Mouse (Mus musculus) lung, postnatal 0 days (tissue): ENCODE measurements around the gene B4galt2. TPM values are rescaled to one million over a fixed set of nuclear protein-coding genes. Genes with fewer than 3 reads are reported as not detected.

Source experiments
- ATAC-seq: fragments of 200-750 bp; cut with Nextera tagmentation; 2 replicates; pipeline ENCODE4 v1.8.0; 2017; ENCODE audit warnings: moderate library complexity
- DNase-seq: peaks from one replicate; pipeline ENCODE4 v3.0.0-alpha.2; 2016; ENCODE audit warnings: low spot score
- H3K27ac ChIP-seq: fragments of 300-500 bp; sonication (generic); 2 replicates; pipeline ENCODE4 v1.5.1; 2014; ENCODE audit warnings: antibody characterized with exemption, mild to moderate bottlenecking, low read length, mixed read lengths
- H3K27me3 ChIP-seq: fragments of 300-500 bp; sonication (generic); replicated peaks from 2 replicates; pipeline ENCODE4 v1.6.1; 2014; ENCODE audit warnings: low read length, mixed read lengths; ENCODE audit not compliant: insufficient read depth
- H3K36me3 ChIP-seq: fragments of 300-500 bp; sonication (generic); 2 replicates; pipeline ENCODE4 v1.6.1; 2014; ENCODE audit warnings: low read length, mixed read lengths; ENCODE audit not compliant: insufficient read depth
- H3K4me1 ChIP-seq: fragments of 300-500 bp; sonication (generic); 2 replicates; pipeline ENCODE4 v1.6.1; 2014; ENCODE audit warnings: antibody characterized with exemption, low read depth, low read length, mixed read lengths; ENCODE audit not compliant: insufficient read depth
- H3K4me2 ChIP-seq: fragments of 300-500 bp; sonication (generic); replicated peaks from 2 replicates; pipeline ENCODE4 v1.6.1; 2014; ENCODE audit warnings: low read depth, mild to moderate bottlenecking, low read length, moderate library complexity, mixed read lengths
- H3K4me3 ChIP-seq: fragments of 300-500 bp; sonication (generic); 2 replicates; pipeline ENCODE4 v1.5.1; 2014; ENCODE audit warnings: low read depth, low read length
- H3K9ac ChIP-seq: fragments of 300-500 bp; sonication (generic); replicated peaks from 2 replicates; pipeline ENCODE4 v1.6.1; 2014; ENCODE audit warnings: low read depth, mild to moderate bottlenecking
- H3K9me3 ChIP-seq: fragments of 300-500 bp; sonication (generic); 2 replicates; pipeline ENCODE4 v1.6.1; 2016; ENCODE audit warnings: low read length, mixed read lengths
- CTCF ChIP-seq: IDR thresholded peaks from 2 replicates; pipeline ENCODE4 v1.5.1; 2016; ENCODE audit warnings: antibody characterized with exemption, mild to moderate bottlenecking
- EP300 ChIP-seq: IDR thresholded peaks from 2 replicates; pipeline ENCODE4 v1.6.1; 2016; ENCODE audit warnings: antibody characterized with exemption, mild to moderate bottlenecking, control low read depth
- WGBS: fragments of 180-500 bp; shearing (Covaris S2); extraction: QIAGEN DNeasy Blood & Tissue Kit; methylation state at CpG from one replicate; pipeline ENCODE4 v1.1.7; 2014; 5-methylcytosine and 5-hydroxymethylcytosine counted together
- polyA plus RNA-seq: library from polyadenylated mRNA; unstranded; fragments of >200 nt; fragmentation: Nextera tagmentation; extraction: Ambion mirVana; gene quantifications from 2 replicates; pipeline ENCODE4 v1.2.1, GENCODE M21; 2015

Gene B4galt2
- polyA plus RNA-seq, 1 experiment from 2014 or later: 7.2 TPM

DNA sequence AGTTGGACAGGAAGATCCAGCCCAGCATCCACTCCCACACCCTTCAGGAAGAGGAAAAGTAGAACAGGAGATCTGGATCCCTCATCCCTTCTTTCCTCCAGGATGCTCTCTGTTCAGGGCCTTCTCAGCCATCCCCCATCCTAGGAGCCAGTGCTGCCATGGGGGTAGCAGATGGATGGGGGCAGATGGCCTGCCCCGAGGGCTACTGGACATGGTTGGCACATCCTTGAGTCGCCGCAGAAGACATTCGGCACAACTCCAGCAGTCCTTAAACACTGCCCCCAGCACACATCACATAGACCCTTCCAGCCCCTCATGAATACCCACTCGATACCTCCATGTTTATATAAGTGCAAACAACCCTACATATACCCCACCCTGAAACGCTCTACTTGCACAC, 12.7 kb upstream of the B4galt2 start:
- Histone ChIP-seq H3K9ac (no peak overlapping the region), H3K36me3 (peaks cover 16% of the 10 kb centered on the region)

GRCm38 (mm10) chr4:117895339-117895738, 12.1 kb upstream of the B4galt2 start:
- peaks cover 12% of the 10 kb centered on the region for H3K36me3 ChIP-seq
- no peak overlapping the region for H3K27ac ChIP-seq
- H3K9me3 ChIP-seq: no peaks in the 10 kb centered on the region
- DNase-seq (no peak), ATAC-seq (no peak)
- no peak overlapping the region for H3K4me2 ChIP-seq
- no peak overlapping the region for H3K4me3 ChIP-seq
- no peaks in the 10 kb centered on the region for H3K27me3 ChIP-seq
- 78% methylated on average over 7 of the region's 7 CpGs for WGBS
- H3K9ac ChIP-seq: no peak overlapping the region
- no peaks in the 10 kb centered on the region; the same call in 1 of the 2 replicates for H3K4me1 ChIP-seq
- TF ChIP-seq EP300 (no peak), CTCF (no peak)

More for the DNA sequence above, 12.7 kb upstream of the B4galt2 start:
- TF ChIP-seq EP300 (no peak), CTCF (no peak)
- no peaks in the 10 kb centered on the region for H3K27me3 ChIP-seq
- no peaks in the 10 kb centered on the region; the same call in 1 of the 2 replicates for H3K4me1 ChIP-seq
- ATAC-seq (no peak), DNase-seq (no peak)
- WGBS: 92% methylated on average over 6 of the region's 6 CpGs
- H3K4me2 ChIP-seq: no peak overlapping the region
- no peak overlapping the region for H3K27ac ChIP-seq
- no peaks in the 10 kb centered on the region for H3K9me3 ChIP-seq
- H3K4me3 ChIP-seq: no peak overlapping the region

- Histone ChIP-seq H3K4me3 (no peak overlapping the region), H3K27ac (no peak overlapping the region), H3K9ac (no peak overlapping the region), H3K4me2 (no peak overlapping the region), H3K27me3 (no peaks in the 10 kb centered on the region), H3K9me3 (no peaks in the 10 kb centered on the region), H3K36me3 (peaks cover 10% of the 10 kb centered on the region), H3K4me1 (no peaks in the 10 kb centered on the region; the same call in 1 of the 2 replicates)
- 81% methylated on average over 8 of the region's 8 CpGs for WGBS
- DNase-seq: no peak
- TF ChIP-seq EP300 (no peak), CTCF (no peak)
- no peak for ATAC-seq
Observed at GRCm38 (mm10) chr4:117894601-117895000, 11.3 kb upstream of the B4galt2 start.

- H3K36me3 ChIP-seq: no peaks in the 10 kb centered on the region; the same call in 1 of the 2 replicates
- DNase-seq (peak; percentile 40), ATAC-seq (no peak)
- no peak overlapping the region for H3K27ac ChIP-seq
- H3K4me3 ChIP-seq: no peak overlapping the region
- WGBS: 18% methylated on average over 9 of the region's 9 CpGs
- no peaks in the 10 kb centered on the region for H3K27me3 ChIP-seq
- TF ChIP-seq EP300 (no peak), CTCF (no peak)
- no peak overlapping the region for H3K4me2 ChIP-seq
- H3K4me1 ChIP-seq: no peaks in the 10 kb centered on the region; the same call in 1 of the 2 replicates
- H3K9me3 ChIP-seq: no peaks in the 10 kb centered on the region
- H3K9ac ChIP-seq: no peak overlapping the region
Observed at GRCm38 (mm10) chr4:117893376-117893775, 10.1 kb upstream of the B4galt2 start.

DNA sequence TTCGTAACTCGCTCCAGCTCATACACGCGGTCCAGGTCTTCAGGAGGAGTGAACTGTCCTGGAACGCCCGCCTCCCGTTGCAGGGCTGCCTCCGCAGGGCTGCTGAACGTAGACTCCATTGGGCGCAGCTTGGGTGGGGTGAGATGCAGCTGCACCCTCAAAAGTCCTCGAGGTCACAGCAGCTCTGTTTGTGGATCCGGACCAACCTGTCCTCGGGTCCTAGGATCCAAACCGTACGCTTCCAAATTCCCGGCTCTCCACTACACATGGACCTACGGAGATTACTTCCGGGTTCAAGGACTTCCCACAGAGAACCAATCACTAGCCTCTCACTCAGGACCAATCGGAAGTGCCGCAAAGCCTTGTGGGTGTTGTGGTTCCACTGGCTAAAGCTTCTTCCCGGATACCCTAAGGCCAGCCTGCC, 8.5 kb upstream of the B4galt2 start, which contains the start of gene Dph2:
TSS of gene Dph2 (minus strand) at position 295 of the 424 bp plus-strand sequence.
- TF ChIP-seq CTCF (no peak), EP300 (no peak)
- H3K4me1 ChIP-seq: no peaks in the 10 kb centered on the region; the same call in 1 of the 2 replicates
- H3K27me3 ChIP-seq: no peaks in the 10 kb centered on the region
- H3K9me3 ChIP-seq: no peaks in the 10 kb centered on the region
- H3K36me3 ChIP-seq: no peaks in the 10 kb centered on the region
- H3K4me2 ChIP-seq: peak within 1 kb of the TSS; percentile 92
- H3K27ac ChIP-seq: no peak within 1 kb of the TSS
- ATAC-seq (peak; percentile 89), DNase-seq (peak; percentile 95)
- under 1% methylated on average over 21 of the region's 21 CpGs for WGBS
- H3K9ac ChIP-seq: peak within 1 kb of the TSS; percentile 29; the same call in 1 of the 2 replicates
- peak within 1 kb of the TSS; percentile 62 for H3K4me3 ChIP-seq

DNA sequence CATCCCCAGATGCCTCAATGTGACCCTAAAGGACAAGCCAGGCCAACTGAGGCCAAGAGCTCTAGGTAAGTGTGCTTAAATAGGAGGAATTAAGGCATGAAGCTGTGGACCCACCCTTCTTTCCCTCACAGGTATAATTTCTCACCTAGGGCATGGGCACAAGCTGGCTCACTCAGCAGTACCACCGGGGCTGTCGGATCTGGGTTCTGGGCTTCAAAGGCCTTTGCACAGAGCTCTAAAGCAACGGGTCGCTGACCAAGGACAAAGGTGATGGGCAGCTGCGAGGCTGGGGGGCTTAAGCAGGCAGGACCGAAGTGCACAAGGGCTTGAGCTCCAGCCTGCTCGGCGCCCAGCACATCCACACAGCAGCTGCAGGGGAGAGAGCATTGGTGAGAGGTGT, 7.5 kb upstream of the B4galt2 start:
- TF ChIP-seq EP300: no peak
- TF ChIP-seq CTCF: no peak
- Histone ChIP-seq H3K27ac (no peak overlapping the region), H3K27me3 (no peaks in the 10 kb centered on the region), H3K9ac (no peak overlapping the region), H3K36me3 (no peaks in the 10 kb centered on the region), H3K4me1 (peaks cover 6% of the 10 kb centered on the region; the same call in 1 of the 2 replicates), H3K4me3 (no peak overlapping the region), H3K4me2 (no peak overlapping the region), H3K9me3 (no peaks in the 10 kb centered on the region)
- WGBS: 91% methylated on average over 8 of the region's 8 CpGs
- no peak for DNase-seq
- ATAC-seq: no peak
